Mouse (Mus musculus): ENCODE results near the gene Dchs2.

Dchs2 gene

DNA sequence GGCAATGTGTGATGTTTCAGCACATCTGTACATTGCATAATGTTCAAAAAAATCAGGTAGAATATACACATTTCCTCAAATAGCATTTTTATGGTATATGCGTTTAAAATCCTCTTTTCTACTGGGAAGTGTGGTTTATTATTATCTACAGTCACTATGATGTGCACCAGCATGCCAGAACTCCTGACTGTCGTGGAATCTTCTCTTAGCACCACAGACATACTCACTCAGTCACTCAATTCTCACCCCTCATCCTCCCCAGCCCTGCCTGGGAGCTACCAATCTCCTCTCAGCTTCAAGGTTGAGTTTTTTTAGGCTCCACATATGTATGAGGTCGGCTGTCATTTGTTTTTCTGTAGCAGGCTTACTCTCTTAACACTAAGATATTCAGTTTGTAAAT, 20.8 kb downstream of the Dchs2 start:
- no peak for DNase-seq (ENCODE audit: low read depth, low spot score)

DNA sequence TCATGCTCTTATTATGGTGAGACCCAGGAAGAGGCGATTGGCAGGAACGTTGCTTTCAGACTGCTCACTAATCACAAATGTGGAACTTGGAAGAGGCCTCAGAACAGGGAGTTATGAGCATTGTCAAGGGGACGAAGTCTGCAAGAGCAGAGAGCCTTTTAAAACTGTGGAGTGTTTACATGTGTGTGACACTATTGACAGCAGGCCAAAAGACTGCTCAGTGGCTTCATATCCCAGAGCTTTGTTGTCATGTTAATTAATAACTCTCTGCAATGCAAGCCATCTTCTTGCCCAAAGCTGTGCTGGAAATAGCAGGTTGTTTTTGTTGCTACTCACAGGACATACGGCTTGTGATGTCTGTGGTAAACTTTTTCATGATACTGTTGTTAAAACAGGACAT, 27.9 kb downstream of the Dchs2 start:
- DNase-seq (ENCODE audit: low read depth, low spot score): no peak

DNA sequence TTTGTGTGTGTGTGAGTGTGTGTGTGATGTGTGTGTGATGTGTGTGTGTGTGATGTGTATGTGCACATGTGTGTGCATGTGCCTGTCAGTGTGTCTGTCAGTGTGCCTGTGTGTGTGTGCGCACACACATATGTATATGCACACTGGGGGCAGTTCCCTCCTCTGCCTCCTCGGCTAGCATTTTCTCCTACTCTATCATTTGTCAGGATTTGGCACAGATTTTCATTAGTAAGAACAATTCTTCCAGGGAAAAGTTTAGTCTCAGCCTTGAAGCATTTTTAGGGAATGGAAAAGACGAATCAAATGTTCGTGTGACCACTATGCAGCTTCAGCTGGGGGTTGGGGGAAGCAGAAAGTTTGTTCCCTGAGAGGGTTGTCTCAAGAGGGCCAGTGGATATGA, 28.4 kb downstream of the Dchs2 start:
- no peak for DNase-seq (ENCODE audit: low read depth, low spot score)

DNA sequence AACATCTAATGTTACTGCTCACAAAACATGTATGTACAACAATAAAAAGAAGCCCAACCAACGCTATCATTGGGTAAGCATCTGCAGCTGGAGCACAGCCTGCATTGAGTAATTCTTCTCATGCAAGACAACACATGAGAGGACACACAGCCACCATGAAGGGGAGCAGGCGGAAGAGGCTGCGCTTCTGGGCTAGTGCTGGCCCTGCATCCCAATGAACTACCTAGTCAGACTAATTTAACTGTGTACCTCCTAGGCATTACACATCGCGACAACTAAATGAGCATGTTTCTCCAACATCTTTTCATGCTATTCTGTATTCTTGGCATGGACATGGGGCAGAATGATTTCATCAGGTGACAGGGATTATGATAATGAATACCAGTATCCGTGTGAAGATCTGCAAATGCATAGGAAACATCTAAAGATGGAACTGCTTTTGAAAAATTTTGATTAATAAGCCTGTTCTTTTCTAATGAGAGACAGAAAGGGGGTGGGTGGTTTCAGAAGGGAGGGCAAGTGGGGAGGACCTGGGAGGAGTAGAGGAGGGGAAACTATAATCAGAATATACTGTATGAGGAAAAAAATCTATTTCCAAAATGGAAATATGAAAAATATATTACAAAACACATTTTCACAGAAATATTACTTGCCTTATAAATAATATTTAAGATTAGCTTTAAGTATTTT, 33.9 kb downstream of the Dchs2 start:
- DNase-seq (ENCODE audit: low read depth, low spot score): no peak

DNA sequence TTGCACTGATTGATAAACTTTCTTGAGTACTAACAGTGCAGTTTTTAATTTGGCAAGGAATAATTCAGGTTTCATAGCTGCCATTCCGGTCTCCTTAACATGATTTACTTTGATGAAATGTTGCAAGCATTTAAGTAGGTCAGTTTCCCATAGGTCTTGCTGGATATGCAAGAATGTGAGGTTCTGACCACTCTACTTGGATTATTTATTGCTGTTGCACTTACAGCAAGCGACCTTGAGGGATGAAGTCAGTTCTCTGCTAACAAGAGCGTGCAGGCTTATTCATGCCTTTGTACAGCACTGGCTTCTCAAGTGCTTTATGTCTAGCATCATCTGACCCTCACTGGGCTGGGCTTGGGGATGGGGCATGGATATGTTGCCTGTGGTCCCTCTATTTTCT, 35.9 kb downstream of the Dchs2 start:
- DNase-seq (ENCODE audit: low read depth, low spot score): no peak

DNA sequence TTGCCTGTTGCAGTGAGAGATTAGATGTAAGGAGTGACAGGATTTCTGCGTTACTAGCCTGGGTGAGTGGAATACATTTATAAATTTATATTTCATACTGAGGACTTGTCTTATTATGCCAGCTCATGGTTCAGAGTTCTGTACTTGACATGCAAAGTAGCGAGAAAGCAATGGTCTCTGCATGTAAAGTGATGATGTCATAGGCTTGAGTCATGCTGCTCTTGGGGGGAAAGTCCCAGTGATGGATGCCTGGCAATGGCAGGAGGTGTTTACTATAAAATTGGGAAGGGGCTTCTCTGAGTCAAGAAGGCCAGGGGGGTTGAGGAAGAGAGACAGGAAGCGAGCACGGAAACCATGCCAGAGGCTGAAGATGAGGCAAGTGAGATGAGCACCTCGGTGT, 57.8 kb downstream of the Dchs2 start:
- DNase-seq (ENCODE audit: low read depth, low spot score): no peak

DNA sequence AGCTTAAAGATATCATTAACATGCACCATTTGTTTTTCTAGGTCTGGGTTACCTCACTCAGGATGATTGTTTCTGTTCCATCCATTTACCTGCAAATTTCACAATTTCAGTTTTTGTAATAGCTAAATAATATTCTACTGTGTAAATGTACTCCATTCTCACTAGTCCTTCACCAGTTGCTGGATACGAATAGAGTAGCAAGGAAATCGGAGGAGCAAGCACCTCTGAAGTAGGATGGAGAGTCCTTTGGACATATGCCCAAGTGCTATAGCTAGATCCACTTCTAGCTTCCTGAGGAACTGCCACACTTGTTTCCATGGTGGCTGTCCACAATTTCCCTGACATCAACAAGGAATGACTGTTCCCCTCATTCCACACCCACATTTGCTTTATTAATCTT, 63.5 kb downstream of the Dchs2 start:
- no peak for DNase-seq (ENCODE audit: low read depth, low spot score)

DNA sequence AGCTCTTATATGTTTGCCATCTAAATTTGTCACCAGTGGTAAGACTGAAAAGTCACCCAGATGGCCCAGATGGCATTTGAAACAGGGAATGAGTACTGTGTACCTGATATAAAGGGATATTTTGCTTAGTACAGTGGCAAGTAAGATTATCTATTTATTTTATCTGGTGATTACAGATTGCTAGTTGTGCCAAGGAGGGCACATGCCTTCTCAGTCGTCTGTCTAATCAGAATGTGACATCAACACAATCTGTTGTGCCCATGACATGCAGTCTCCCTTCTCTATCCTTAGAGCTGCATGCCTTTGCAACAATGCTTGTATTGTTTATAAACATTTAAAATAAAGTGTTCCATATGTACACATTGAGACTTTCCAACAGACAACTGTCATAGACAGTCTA, 64.7 kb downstream of the Dchs2 start:
- no peak for DNase-seq (ENCODE audit: low read depth, low spot score)

DNA sequence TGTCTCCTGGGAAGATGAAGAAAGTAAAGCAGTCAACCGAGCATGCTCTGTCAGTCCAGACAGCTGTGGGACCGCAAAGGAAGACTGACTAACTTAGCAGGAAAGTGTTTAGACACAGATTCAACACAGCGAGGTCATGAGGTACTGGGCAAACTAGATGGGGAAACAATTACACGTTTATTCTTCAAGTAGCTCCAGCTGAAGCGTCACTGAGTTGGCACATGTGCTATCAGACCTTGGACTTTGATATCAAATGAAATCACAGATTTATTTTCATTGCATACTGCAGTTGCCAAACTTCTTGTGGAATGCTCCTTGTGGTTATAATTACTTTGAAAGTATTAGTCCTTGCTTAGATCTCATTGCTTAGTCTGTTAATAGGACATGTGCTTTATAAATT, 67.2 kb downstream of the Dchs2 start:
- DNase-seq (ENCODE audit: low read depth, low spot score): no peak

DNA sequence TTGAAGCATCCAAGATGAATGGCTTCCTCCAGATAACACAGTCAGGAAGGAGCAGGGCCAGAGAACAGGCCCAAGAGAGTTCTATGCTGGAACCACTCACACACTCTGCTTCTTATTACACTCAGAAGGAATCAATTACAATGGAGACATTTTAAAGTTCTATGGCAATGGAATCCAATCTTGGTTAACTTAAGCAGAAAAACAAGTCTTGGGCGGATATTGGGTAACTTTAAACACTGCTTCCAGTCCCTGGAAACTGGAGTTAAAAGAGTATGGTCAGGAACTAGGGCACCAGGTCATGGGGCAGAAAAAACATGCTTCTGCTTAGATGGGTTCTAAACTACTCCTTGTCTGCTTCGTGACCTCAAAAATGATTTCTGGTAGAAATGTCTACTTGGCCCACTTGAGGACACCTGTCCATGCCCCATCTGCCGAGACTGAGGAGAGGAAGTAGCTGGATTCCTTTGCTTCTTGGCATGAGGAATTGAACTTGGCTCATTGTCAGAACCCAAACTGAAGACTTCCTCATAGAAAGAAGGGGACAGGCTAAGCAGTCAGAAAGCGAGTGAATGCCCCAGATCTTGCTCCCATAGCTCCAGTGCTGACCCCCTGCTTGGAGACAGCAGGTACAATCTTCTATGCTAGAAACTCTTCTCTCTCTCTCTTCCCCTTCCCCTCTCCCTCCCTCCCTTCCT, 73.7 kb downstream of the Dchs2 start:
- DNase-seq (ENCODE audit: low read depth, low spot score): no peak

DNA sequence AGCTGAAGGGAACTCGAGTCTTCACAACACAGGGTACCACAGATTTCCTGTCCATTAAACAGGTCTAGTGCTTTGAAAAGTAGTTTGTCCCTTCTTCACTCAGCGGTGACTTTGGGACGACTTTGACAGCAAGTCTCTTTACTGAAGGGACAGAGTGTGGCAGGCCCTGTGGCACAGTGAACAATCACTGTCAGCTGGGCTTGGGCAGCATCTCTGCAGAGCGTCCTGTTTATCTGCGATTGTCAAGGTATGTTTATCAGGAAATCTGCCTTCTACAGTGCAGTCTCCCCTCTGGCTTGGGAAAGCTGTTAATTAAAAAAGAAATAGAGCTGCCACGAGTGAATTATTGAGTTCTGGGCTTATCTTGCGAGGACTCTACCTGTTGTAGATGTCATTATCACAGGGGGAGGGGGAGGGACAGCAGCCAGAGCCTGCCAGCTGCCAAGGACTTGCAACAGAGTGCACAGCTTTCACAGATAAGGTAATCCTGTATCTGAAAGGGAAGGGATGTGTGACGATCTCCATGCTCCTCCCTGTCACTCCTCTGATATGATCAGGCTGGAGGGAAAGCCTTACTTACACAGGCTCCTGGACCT, 77.4 kb downstream of the Dchs2 start:
- no peak for DNase-seq (ENCODE audit: low read depth, low spot score)

DNA sequence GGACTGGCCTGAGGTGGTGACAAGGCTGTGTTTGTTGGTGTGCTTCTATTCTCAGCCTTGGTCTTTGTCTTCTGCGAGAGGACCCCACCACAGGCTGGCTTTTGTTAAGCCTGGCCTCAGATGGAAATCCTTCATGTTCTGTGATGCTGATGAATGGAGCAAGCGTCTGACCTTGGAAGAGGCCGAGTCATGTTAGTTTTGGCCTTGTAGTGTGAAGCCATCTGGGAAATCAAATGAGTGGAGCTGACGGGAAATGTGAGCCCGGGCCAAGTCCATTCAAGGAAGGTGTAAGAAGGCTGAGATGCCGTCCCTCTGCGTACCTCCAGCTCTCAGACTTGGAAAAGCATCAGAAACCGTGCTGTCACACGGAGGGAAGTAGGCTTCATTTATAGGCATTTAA, 81.9 kb downstream of the Dchs2 start:
- no peak for DNase-seq (ENCODE audit: low read depth, low spot score)

DNA sequence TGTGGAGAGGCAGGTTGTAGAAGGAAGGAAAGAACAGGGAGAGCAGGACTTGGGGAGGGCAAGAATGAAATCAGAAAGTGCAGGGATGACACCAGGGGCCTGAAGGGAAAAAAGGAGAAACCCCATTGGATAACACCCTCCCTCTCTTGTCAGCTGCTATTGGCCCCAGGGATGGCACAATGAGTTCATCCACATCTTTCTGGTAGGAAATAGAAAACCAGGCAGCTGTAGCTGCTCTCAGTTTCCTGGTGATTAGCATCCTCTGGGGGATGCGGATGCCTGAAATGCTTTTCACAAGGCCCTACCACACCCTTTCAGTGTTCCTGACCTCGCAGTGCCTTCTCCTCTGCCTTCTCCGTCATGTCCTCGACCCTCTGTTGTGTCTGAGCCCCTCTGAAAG, 82.5 kb downstream of the Dchs2 start:
- no peak for DNase-seq (ENCODE audit: low read depth, low spot score)

DNA sequence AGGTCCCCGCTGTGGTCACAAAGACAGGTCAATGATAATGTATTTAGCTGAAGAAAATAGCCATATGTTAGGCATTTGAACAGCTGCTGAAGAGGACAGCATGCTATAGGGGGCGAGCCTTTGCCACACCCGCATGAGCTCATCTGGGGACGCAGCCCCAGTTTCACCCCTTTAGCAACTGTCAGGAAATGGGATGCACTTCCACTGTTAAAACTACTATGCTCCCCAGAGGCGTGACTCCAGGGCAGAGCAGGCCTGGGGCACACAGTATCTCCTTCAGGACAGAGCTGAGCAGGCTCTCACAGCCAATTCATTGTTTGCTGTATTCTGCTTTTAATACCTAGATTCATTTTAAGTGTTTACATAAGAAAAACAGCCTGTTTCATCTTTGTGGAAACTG, 84.2 kb downstream of the Dchs2 start:
- DNase-seq (ENCODE audit: low read depth, low spot score): no peak

DNA sequence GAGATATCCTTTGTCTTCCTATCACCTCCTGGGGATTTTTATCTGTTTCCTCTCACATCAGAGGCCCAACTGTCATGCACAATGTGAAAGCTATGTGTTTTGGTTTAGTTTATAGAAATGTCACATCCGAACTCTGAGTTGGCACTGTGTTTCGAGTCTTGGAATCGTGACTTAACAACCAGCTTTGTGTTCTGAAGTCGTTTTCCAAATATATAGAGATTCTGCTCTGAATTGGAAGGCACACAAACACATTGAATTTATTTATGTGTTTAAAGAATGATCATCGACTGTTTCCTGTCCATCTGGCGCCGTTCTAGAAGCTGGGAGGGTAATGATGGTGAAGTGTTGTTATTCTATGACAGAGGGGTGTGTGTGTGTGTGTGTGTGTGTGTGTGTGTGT, 84.8 kb downstream of the Dchs2 start:
- no peak for DNase-seq (ENCODE audit: low read depth, low spot score)

DNA sequence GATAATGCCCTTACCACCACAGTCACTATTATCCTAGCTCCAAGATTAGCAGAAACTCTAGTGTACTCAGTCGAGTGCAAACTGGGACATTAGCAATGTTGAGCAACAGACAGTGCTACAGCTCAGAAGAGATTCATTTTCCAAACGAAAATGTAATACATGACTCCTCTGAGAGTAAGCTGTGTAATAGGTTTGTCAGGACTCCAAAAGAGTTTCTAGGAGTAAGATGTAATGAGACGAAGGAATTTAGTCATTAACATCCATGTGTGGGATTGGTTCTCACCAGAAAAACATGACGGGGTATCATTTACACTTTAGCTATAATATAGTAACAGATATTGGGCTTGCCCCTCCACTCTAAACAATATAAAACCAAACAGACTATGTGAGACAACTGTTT, 90.3 kb downstream of the Dchs2 start:
- DNase-seq (ENCODE audit: low read depth, low spot score): no peak

DNA sequence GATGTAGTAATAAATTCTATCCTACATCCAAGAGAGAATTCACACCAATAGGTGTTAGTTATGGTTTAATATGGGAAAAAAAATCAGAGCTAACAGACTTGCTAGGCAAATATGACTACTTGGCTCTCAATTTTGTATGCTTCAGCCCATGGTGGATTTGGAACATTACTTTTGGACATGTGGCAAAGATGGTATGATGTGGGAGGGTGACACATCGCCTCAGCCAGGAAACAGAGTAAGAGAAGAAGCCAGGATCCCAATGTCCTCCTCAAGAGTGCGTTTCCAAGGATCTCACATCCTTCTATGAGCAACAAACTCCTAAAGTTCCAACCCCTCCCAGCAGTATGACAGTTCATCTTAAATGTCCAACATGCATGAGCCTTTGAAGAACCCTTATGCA, 92.4 kb downstream of the Dchs2 start:
- no peak for DNase-seq (ENCODE audit: low read depth, low spot score)

DNA sequence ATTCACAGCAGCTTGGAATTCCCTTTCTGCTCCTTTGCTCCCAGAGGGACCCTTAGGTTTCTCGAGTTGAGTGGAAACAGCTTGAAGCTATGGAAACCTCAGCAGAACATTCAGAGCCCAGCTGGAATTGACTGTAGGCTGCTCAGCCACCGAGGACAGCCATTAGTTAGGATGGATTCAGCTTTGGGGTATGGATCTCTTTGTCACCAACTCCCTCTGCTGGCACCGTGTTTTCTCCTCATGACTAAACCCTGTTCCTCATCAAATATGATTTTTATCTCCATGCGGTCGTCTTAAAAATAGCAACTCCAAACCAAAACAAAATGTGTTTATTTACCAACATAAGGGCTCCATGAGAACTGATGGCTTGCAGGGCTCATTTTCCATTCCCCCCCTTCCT, 94.4 kb downstream of the Dchs2 start:
- DNase-seq (ENCODE audit: low read depth, low spot score): no peak

DNA sequence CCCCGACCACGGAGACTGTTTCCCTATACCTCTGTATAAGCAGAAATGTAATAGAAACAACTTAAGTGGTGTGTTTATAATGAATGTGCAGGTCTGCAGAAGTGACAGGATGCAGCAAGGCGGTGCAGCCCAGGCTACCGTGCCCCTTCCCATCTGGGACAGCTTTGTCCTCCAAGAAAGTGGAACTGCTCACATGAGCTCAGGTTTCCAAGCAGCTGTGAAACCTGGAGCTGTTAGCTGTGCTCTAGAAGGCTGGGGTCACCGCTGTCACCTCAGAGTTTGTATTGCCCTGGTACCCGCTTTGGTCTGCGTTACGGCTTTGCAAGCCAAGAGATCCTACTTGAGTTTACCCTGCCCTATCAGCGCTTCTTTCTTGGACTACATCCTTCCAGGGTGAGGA, 100.6 kb downstream of the Dchs2 start:
- no peak for DNase-seq (ENCODE audit: low read depth, low spot score)

DNA sequence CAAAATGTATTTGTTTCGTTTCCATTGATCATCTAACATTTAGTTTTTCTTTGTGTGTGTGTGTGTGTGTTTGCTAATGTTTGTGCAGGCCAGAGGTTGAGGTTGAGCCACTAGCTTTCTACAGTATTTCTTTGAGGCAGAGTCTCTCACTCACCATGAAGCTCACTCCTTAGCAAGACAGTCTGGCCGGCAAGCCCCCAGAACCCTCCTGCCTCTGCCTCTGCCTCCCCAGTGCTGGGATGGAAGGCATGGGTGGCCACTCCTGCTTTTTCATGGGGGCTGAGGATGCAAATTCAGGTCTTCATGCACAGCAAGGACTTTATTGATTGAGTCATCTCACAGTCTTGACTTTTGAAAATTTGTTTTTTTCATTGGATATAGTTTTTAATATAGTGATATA, 102.6 kb downstream of the Dchs2 start:
- DNase-seq (ENCODE audit: low read depth, low spot score): no peak

DNA sequence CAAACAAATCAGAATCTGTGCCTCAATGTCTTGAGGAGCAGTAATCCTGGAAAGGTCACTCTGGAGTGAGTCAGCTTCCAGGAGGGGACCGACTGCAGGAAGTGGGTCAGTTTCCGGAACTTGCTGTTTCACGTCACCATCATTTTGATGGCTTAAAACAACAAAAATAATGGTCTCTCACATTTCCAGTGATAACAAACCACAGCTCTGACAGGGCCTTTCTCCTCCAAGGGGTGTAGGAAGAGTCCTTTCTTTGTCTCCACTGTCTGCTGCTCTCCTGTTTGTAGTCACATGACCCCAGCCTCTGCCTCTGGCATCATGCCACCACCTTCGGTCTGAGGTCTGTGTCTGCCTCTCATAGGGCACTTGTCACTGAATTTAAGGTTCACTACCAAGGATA, 106.7 kb downstream of the Dchs2 start:
- no peak for DNase-seq (ENCODE audit: low read depth, low spot score)

DNA sequence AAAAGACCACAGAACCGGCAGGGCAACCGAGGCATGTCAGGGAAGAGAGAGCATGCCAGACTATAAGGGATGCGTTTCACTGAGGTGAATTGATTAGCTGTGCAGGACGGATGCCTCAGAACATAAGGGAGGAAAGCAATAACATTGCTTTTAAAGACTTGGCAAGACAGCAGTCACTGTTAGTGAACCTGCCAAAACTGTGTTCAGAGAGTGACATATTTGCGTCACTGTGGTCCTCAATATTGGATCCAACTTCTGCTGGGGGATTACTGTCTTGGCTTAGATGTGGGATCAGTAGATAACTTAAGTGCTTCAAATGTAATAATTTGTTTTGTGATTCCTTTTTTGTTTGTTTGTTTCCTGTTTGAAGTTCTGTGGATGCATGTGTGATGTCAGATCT, 107.3 kb downstream of the Dchs2 start:
- no peak for DNase-seq (ENCODE audit: low read depth, low spot score)

DNA sequence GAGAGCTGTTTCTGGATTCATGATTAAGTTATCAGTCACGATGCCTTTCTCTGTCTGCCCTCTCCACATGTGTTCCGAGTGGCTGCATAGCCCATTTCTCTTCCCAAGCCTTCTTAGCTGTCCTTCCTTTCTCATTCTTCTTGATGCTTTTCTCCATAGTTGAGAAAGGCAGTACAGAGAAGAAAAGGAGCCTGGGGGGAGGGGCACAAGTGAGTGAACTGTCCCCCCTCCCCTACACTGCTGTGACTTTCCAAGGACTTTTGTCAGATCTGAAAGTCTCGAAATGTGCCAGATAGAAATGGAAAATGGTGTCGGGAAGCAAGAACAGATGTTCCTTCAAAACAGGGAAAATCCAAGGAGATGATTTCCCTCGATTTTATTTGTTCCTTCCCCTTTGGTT, 118.8 kb downstream of the Dchs2 start:
- DNase-seq (ENCODE audit: low read depth, low spot score): no peak

Measured in A20 (cell line).